Mouse (Mus musculus) G1E (cell line): ENCODE measurements around the gene Ppfia3. TPM values are rescaled to one million over a fixed set of nuclear protein-coding genes. Genes with fewer than 3 reads are reported as not detected.
A peak's percentile ranks its signal among the peaks of the same experiment; 100 is the strongest.

Experiments used
- ATAC-seq: 2 replicates; pipeline ENCODE4 v1.8.0; 2016; ENCODE audit warnings: mild to moderate bottlenecking; ENCODE audit not compliant: insufficient number of reproducible peaks, poor library complexity, low FRiP score, severe bottlenecking; ENCODE audit errors: extremely low read depth
- DNase-seq: peaks from one replicate; pipeline ENCODE4 v3.0.0; 2012; ENCODE audit warnings: low spot score
- H3K27me3 ChIP-seq: 2 replicates; pipeline ENCODE4 v1.6.1; 2012; ENCODE audit warnings: mild to moderate bottlenecking, low read length, inconsistent platforms; ENCODE audit not compliant: insufficient read depth
- H3K36me3 ChIP-seq: replicated peaks from 2 replicates; pipeline ENCODE3; 2012; ENCODE audit warnings: mild to moderate bottlenecking, inconsistent platforms
- H3K4me1 ChIP-seq: 2 replicates; pipeline ENCODE4 v1.6.1; 2012; ENCODE audit warnings: low read depth, low read length, inconsistent platforms, mixed read lengths; ENCODE audit not compliant: insufficient read depth
- H3K4me3 ChIP-seq: 2 replicates; pipeline ENCODE4 v1.5.1; 2012; ENCODE audit warnings: low read depth, mild to moderate bottlenecking, inconsistent platforms, low read length, moderate library complexity, mixed read lengths
- H3K9me3 ChIP-seq: replicated peaks from 2 replicates; pipeline ENCODE4 v1.6.1; 2012; ENCODE audit warnings: inconsistent platforms
- CTCF ChIP-seq: IDR thresholded peaks from 2 replicates; pipeline ENCODE4 v1.5.1; 2012; ENCODE audit warnings: low read depth, low read length, inconsistent platforms, mixed read lengths
- GATA1 ChIP-seq: IDR thresholded peaks from 2 replicates; pipeline ENCODE4 v1.6.1; 2012; ENCODE audit warnings: borderline replicate concordance, low read length, inconsistent platforms, mixed read lengths
- GATA2 ChIP-seq: IDR thresholded peaks from 2 replicates; pipeline ENCODE4 v1.6.1; 2012; ENCODE audit warnings: low read depth, low read length, inconsistent platforms, borderline replicate concordance
- POLR2AphosphoS5 ChIP-seq: IDR thresholded peaks from 2 replicates; pipeline ENCODE4 v1.6.1; 2012; ENCODE audit warnings: low read depth, low read length, inconsistent platforms; ENCODE audit not compliant: insufficient replicate concordance
- TAL1 ChIP-seq: conservative IDR thresholded peaks from 2 replicates; pipeline ENCODE4 v1.6.1; 2012; ENCODE audit warnings: low read depth, low read length, inconsistent platforms, mixed read lengths
- polyA plus RNA-seq: library from polyadenylated mRNA; stranded (reverse); fragments of >175 nt; gene quantifications from 2 replicates; pipeline ENCODE4 v1.2.3, GENCODE M21; 2012
- total RNA-seq, 2 experiments: library from RNA; stranded (forward) in 1 of 2; stranded (reverse) in 1 of 2; fragments of 200-1000 nt in 1 of 2; fragments of >200 nt in 1 of 2; fragmentation: Nextera tagmentation in 1 of 2; gene quantifications; 2 replicates each; pipeline ENCODE4 v1.2.3; 2014 to 2017

Ppfia3 gene
- total and polyA plus RNA-seq, 3 experiments: 0.71 to 1.4 (median 1.2) TPM

DNA sequence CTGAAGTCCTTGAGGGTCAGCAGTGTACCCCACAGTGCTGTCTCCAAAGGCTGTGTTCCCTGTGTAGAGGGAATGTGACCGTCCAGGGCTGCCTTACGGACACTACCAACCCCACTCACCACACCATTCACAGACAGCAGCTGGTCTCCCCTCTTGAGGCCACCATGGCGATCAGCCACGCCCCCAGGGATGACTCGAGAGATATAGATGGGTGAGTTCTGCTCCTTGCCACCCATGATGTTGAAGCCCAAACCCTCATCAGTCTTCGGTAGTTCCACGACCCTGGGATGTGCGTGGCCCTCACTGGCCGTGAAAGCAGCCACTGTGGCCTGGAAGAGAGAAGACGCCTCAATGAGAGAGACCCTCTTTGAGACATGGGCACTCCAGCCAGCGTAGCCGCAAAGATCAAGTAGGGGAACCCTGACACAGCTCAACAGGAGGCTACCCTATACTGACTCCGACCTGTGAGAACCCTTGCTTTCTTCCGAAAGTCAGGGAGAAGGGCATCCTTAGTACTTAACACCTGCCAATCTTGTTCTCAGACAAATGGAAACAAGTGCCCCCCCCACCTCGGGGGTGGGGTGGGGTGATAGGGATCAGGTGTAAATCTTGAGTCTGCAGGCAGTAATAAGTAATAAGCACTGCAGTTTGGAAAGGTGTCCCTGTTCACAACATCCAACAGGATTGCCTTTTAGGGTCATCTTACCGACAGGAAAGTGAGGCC, 2.4 kb upstream of the Ppfia3 start:
- no peaks in the 10 kb centered on the region for H3K9me3 ChIP-seq
- H3K36me3 ChIP-seq: peaks cover 43% of the 10 kb centered on the region
- H3K4me3 ChIP-seq: no peak overlapping the region
- ATAC-seq (no peak), DNase-seq (no peak)
- TF ChIP-seq POLR2AphosphoS5 (no peak), GATA2 (no peak), CTCF (no peak), GATA1 (no peak), TAL1 (no peak)
- peaks cover 30% of the 10 kb centered on the region for H3K27me3 ChIP-seq
- H3K4me1 ChIP-seq: peaks cover 60% of the 10 kb centered on the region

- peaks cover 60% of the 10 kb centered on the region for H3K4me1 ChIP-seq
- peaks cover 33% of the 10 kb centered on the region for H3K36me3 ChIP-seq
- DNase-seq (no peak), ATAC-seq (no peak)
- H3K4me3 ChIP-seq: peak overlapping the region; percentile 73; the same call in 1 of the 2 replicates
- H3K27me3 ChIP-seq: peaks cover 39% of the 10 kb centered on the region
- no peaks in the 10 kb centered on the region for H3K9me3 ChIP-seq
- TF ChIP-seq CTCF (no peak), POLR2AphosphoS5 (no peak), TAL1 (no peak), GATA1 (no peak), GATA2 (no peak)
Observed at GRCm38 (mm10) chr7:45368178-45368577, 1.4 kb upstream of the Ppfia3 start.

GRCm38 (mm10) chr7:45367020-45367880, 431 bp upstream of the Ppfia3 start:
- Histone ChIP-seq H3K27me3 (peaks cover 47% of the 10 kb centered on the region), H3K36me3 (peaks cover 23% of the 10 kb centered on the region), H3K4me1 (peaks cover 62% of the 10 kb centered on the region), H3K9me3 (no peaks in the 10 kb centered on the region), H3K4me3 (peak overlapping the region; percentile 73)
- ATAC-seq (peak; percentile 78), DNase-seq (peak; percentile 99)
- no peak for TF ChIP-seq POLR2AphosphoS5
- TF ChIP-seq TAL1: no peak
- no peak for TF ChIP-seq GATA2
- peak; percentile 57 for TF ChIP-seq CTCF
- no peak for TF ChIP-seq GATA1

DNA sequence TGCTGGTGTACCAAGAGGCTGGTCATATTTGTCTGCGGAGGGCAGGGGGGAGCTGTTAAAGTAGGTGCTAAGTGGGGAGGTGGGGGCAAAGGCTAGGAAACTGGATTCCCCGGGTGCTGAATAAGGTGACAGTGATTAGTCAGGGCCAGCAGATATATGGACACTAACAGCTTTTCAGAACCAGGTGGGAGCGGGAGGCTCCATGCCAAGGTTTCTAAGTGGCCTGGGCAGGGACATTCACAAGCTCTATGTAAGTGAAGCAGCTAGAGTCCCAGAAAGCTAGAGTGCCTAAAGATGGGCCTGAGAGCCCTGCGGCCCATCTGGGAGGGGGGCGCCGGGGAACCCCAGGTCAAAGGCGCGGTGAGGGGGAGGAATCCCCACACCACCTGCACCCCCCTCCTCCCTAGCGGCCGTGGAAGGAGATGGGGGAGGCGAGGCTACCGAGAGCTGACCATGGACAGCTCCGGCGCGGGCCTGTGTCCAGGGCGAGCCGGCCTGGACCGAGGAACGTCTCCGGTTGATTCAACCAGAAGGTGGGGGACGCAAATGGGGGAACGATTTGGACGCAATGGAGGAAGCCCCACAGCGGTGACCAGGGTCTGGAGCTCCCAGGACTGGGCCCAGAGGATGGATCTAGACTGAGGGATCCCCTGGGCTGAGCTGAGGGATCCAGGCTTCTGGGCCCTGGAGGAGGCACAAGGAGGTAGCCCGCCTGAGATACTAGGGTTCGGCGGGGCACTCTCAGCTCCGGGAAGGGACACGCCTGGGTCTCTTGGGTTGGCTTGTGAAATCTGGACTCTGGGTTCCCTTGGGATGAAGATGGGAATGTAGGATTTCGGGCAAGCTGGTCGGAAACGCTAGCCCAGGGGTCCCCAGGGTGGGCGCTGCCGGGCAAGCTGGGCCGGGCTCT, 822 bp downstream of the Ppfia3 start:
- ATAC-seq: no peak
- H3K4me3 ChIP-seq: peak overlapping the region; percentile 73
- DNase-seq: no peak
- peaks cover 59% of the 10 kb centered on the region for H3K27me3 ChIP-seq
- H3K4me1 ChIP-seq: peaks cover 54% of the 10 kb centered on the region
- H3K36me3 ChIP-seq: peaks cover 13% of the 10 kb centered on the region
- H3K9me3 ChIP-seq: peaks cover 3% of the 10 kb centered on the region; the same call in 1 of the 2 replicates
- TF ChIP-seq CTCF: no peak
- no peak for TF ChIP-seq POLR2AphosphoS5
- no peak for TF ChIP-seq GATA1
- TF ChIP-seq GATA2: no peak
- TF ChIP-seq TAL1: no peak

DNA sequence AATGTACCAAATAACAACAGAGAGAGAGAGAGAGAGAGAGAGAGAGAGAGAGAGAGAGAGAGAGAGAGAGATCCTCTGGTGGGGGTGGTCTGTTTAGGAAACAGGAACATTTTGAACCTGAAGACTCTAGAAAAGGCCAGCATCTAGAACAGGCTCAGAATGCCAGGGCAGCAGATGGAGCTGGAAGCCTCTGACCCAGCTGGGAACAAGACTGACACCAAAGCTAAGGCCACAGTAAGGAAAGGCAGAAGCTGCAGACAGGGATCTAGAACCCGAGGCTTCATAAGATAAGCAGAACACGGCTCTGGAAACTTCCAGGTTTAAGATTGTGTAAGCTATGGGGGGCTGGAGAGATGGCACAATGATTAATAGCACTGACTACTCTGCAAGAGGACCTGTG, 2.8 kb downstream of the Ppfia3 start:
- no peak for ATAC-seq
- peaks cover 10% of the 10 kb centered on the region for H3K36me3 ChIP-seq
- peaks cover 39% of the 10 kb centered on the region for H3K4me1 ChIP-seq
- no peak for DNase-seq
- H3K4me3 ChIP-seq: no peak overlapping the region
- H3K9me3 ChIP-seq: peaks cover 3% of the 10 kb centered on the region; the same call in 1 of the 2 replicates
- peaks cover 59% of the 10 kb centered on the region for H3K27me3 ChIP-seq
- TF ChIP-seq POLR2AphosphoS5 (no peak), TAL1 (no peak), GATA1 (no peak), GATA2 (no peak), CTCF (no peak)
